ENCODE assay signal across 11 mouse cellular contexts in genomic region chr14:73399866-73400618, GRCm38 (mm10). TPM values are rescaled to one million over a fixed set of nuclear protein-coding genes. Genes with fewer than 3 reads are reported as not detected.
DNase-seq lines count a peak whose midpoint lies in the region; ATAC-seq and TF ChIP-seq lines count a peak whose summit lies in the region.
"Had no signal": no experiment of that assay in that cellular context is flagged by ENCODE, and none has a peak within 500 bp of the region (broad histone marks: within the 10 kb centered on the region; RNA-seq: fewer than 3 reads in every experiment).

No protein-coding gene starts in this region.

- H3K36me3 ChIP-seq in forebrain, embryonic 12.5 days (replicated peaks), result no peaks in the 10 kb centered on the region
- no peaks in the 10 kb centered on the region for H3K36me3 ChIP-seq in forebrain, embryonic 13.5 days (ENCODE audit: poor library complexity, severe bottlenecking)
- H3K36me3 ChIP-seq in midbrain, embryonic 10.5 days, result no peaks in the 10 kb centered on the region
- no peaks in the 10 kb centered on the region for H3K36me3 ChIP-seq in midbrain, embryonic 15.5 days (replicated peaks)
- H3K36me3 ChIP-seq in liver, embryonic 14.5 days (replicated peaks; ENCODE audit: control insufficient read depth, insufficient read depth, low read depth), result no peaks in the 10 kb centered on the region
- H3K36me3 ChIP-seq: neural tube, embryonic 12.5 days had no signal

- no peak for ATAC-seq in forebrain, embryonic 12.5 days (ENCODE audit: low FRiP score)
- ATAC-seq in forebrain, embryonic 13.5 days, result no peak
- no peak for ATAC-seq in midbrain, embryonic 15.5 days (replicated peaks)
- no peak for ATAC-seq in liver, embryonic 14.5 days (ENCODE audit: insufficient read depth)

- H3K27me3 ChIP-seq in forebrain, embryonic 12.5 days, result no peaks in the 10 kb centered on the region
- no peaks in the 10 kb centered on the region for H3K27me3 ChIP-seq in forebrain, embryonic 13.5 days
- no peaks in the 10 kb centered on the region for H3K27me3 ChIP-seq in midbrain, embryonic 10.5 days (ENCODE audit: low read depth, poor library complexity, severe bottlenecking)
- H3K27me3 ChIP-seq in midbrain, embryonic 15.5 days (replicated peaks), result no peaks in the 10 kb centered on the region
- no peaks in the 10 kb centered on the region for H3K27me3 ChIP-seq in liver, embryonic 14.5 days (ENCODE audit: control insufficient read depth, insufficient read depth, low read length)
- H3K27me3 ChIP-seq: neural tube, embryonic 12.5 days had no signal

- no peak for TF ChIP-seq CTCF in liver, embryonic 14.5 days (IDR thresholded peaks at IDR 0.05; ENCODE audit: low read depth)

- no peak overlapping the region for H3K4me3 ChIP-seq in forebrain, embryonic 12.5 days (replicated peaks)
- no peak overlapping the region for H3K4me3 ChIP-seq in forebrain, embryonic 13.5 days
- H3K4me3 ChIP-seq in midbrain, embryonic 10.5 days, result no peak overlapping the region
- H3K4me3 ChIP-seq in midbrain, embryonic 15.5 days, result no peak overlapping the region
- no peak overlapping the region for H3K4me3 ChIP-seq in liver, embryonic 14.5 days (ENCODE audit: insufficient read depth in 1 of 2, low read depth in 2 of 2, low read length in 2 of 2)
- H3K4me3 ChIP-seq: neural tube, embryonic 12.5 days had no signal

- H3K9ac ChIP-seq in forebrain, embryonic 12.5 days, result no peak overlapping the region
- no peak overlapping the region for H3K9ac ChIP-seq in forebrain, embryonic 13.5 days
- no peak overlapping the region for H3K9ac ChIP-seq in midbrain, embryonic 15.5 days
- no peak overlapping the region for H3K9ac ChIP-seq in liver, embryonic 14.5 days (replicated peaks)
- H3K9ac ChIP-seq: neural tube, embryonic 12.5 days had no signal

- no peak overlapping the region for H3K4me2 ChIP-seq in forebrain, embryonic 12.5 days
- H3K4me2 ChIP-seq in forebrain, embryonic 13.5 days, result no peak overlapping the region
- H3K4me2 ChIP-seq in midbrain, embryonic 15.5 days, result no peak overlapping the region
- peak overlapping the region; percentile 20; the same call in 1 of the 2 replicates for H3K4me2 ChIP-seq in liver, embryonic 14.5 days (ENCODE audit: low read depth)
- H3K4me2 ChIP-seq: neural tube, embryonic 12.5 days had no signal

- 0 out of 2 replicates have a peak overlapping the region, but pooled peaks have one; percentile 46 for H3K27ac ChIP-seq in forebrain, embryonic 12.5 days
- H3K27ac ChIP-seq in forebrain, embryonic 13.5 days, result no peak overlapping the region
- H3K27ac ChIP-seq in midbrain, embryonic 10.5 days (replicated peaks), result peak overlapping the region; percentile 76
- no peak overlapping the region for H3K27ac ChIP-seq in midbrain, embryonic 15.5 days
- H3K27ac ChIP-seq in liver, embryonic 14.5 days, result no peak overlapping the region
- H3K27ac ChIP-seq: neural tube, embryonic 12.5 days had no signal

- WGBS in forebrain, embryonic 12.5 days, result 28% methylated on average over 15 of the region's 15 CpGs
- WGBS in forebrain, embryonic 13.5 days, result 21% methylated on average over 15 of the region's 15 CpGs
- WGBS in midbrain, embryonic 10.5 days, result 22% methylated on average over 15 of the region's 15 CpGs
- 28% methylated on average over 15 of the region's 15 CpGs for WGBS in midbrain, embryonic 15.5 days
- WGBS in liver, embryonic 14.5 days (ENCODE audit: insufficient replicate concordance), result 12% methylated on average over 15 of the region's 15 CpGs

- no peaks in the 10 kb centered on the region for H3K9me3 ChIP-seq in forebrain, embryonic 12.5 days
- H3K9me3 ChIP-seq in forebrain, embryonic 13.5 days (replicated peaks), result no peaks in the 10 kb centered on the region
- no peaks in the 10 kb centered on the region for H3K9me3 ChIP-seq in midbrain, embryonic 10.5 days (replicated peaks)
- no peaks in the 10 kb centered on the region for H3K9me3 ChIP-seq in midbrain, embryonic 15.5 days
- no peaks in the 10 kb centered on the region for H3K9me3 ChIP-seq in liver, embryonic 14.5 days (ENCODE audit: control insufficient read depth, low read length)
- H3K9me3 ChIP-seq: neural tube, embryonic 12.5 days had no signal

- no peak for TF ChIP-seq EP300 in liver, embryonic 14.5 days (IDR thresholded peaks at IDR 0.05; ENCODE audit: low read depth)

- H3K4me1 ChIP-seq in forebrain, embryonic 12.5 days, result peaks cover 3% of the 10 kb centered on the region; the same call in 1 of the 2 replicates
- H3K4me1 ChIP-seq in forebrain, embryonic 13.5 days, result peaks cover 5% of the 10 kb centered on the region; the same call in 1 of the 2 replicates
- peaks cover 15% of the 10 kb centered on the region for H3K4me1 ChIP-seq in midbrain, embryonic 10.5 days
- no peaks in the 10 kb centered on the region for H3K4me1 ChIP-seq in midbrain, embryonic 15.5 days
- peaks cover 6 to 42% of the 10 kb centered on the region in 2 experiments for H3K4me1 ChIP-seq in liver, embryonic 14.5 days (replicated peaks; ENCODE audit: control insufficient read depth in 2 of 2, insufficient read depth in 2 of 2, low read length in 1 of 2)
- H3K4me1 ChIP-seq: neural tube, embryonic 12.5 days had no signal

- peak; percentile 20 for DNase-seq in midbrain, embryonic 10.5 days (ENCODE audit: low spot score)
- no peak for DNase-seq in liver, embryonic 14.5 days (ENCODE audit: low read depth in 3 of 3, low spot score in 3 of 3)
- DNase-seq in thymus, postnatal 25 days, result peak; percentile 67
- DNase-seq in urinary bladder, postnatal 25 days (ENCODE audit: low spot score), result no peak
- DNase-seq in layer of hippocampus, postnatal 14 days (ENCODE audit: low spot score in 2 of 2), result no peak
- DNase-seq: adrenal gland, postnatal 14 days; layer of hippocampus, adult 9-11 months had no signal

RNA-seq across cellular contexts. Expression of gene Itm2b, which starts 15.0 kb away (rescaled TPM):
- 334 and 364 TPM in 2 replicates for polyA plus RNA-seq in forebrain, embryonic 12.5 days (2016; fragmentation: Nextera tagmentation; extraction: Ambion mirVana)
- 450 and 508 TPM in 2 replicates for polyA plus RNA-seq in forebrain, embryonic 13.5 days (2015; fragmentation: Nextera tagmentation; extraction: Ambion mirVana)
- 226 and 281 TPM in 2 replicates for polyA plus RNA-seq in midbrain, embryonic 10.5 days (2016; fragmentation: Nextera tagmentation; extraction: Ambion mirVana)
- 590 and 626 TPM in 2 replicates for polyA plus RNA-seq in midbrain, embryonic 15.5 days (2015; fragmentation: Nextera tagmentation; extraction: Ambion mirVana)
- polyA plus RNA-seq in liver, embryonic 14.5 days (2012; rRNA removed), result 203 and 206 TPM in 2 replicates
- polyA plus RNA-seq in liver, embryonic 14.5 days (2014; fragmentation: Nextera tagmentation; extraction: Ambion mirVana), result 396 and 431 TPM in 2 replicates
- 100 to 1,000 TPM; 920 to 943 TPM for total RNA-seq in layer of hippocampus, postnatal 14 days (2021)

Comparison
In these comparisons a context has a peak if more than half of its experiments do, and no peak if none do; other contexts are left out.
1. H3K27ac ChIP-seq: peak in forebrain, embryonic 12.5 days (single experiment) and midbrain, embryonic 10.5 days (single experiment); none in forebrain, embryonic 13.5 days (single experiment), midbrain, embryonic 15.5 days (single experiment) and liver, embryonic 14.5 days (single experiment).
2. DNase-seq: peak in midbrain, embryonic 10.5 days (single experiment) and thymus, postnatal 25 days (single experiment); none in liver, embryonic 14.5 days (0 of 3), urinary bladder, postnatal 25 days (single experiment) and layer of hippocampus, postnatal 14 days (0 of 2).